Mouse (Mus musculus) bone marrow macrophage, adult 2 months (primary cell): Measurements from ENCODE around the gene Dusp11.

Experiments used
- CTCF ChIP-seq: IDR thresholded peaks from 2 replicates; pipeline ENCODE4 v1.5.1; 2012; ENCODE audit warnings: low read depth, mild to moderate bottlenecking, low read length, moderate library complexity
- POLR2A ChIP-seq: IDR thresholded peaks from 2 replicates; pipeline ENCODE4 v1.6.1; 2012; ENCODE audit warnings: mild to moderate bottlenecking, low read depth, low read length, borderline replicate concordance

- no peak for TF ChIP-seq POLR2A
- no peak for TF ChIP-seq CTCF
Measured at GRCm38 (mm10) chr6:85902303-85902702, 59.2 kb downstream of the Dusp11 start.
